Mouse (Mus musculus) liver, postnatal 0 days (tissue): ENCODE data around the gene Cyp4f17. TPM values are rescaled to one million over a fixed set of nuclear protein-coding genes. Genes with fewer than 3 reads are reported as not detected.

Source experiments
- ATAC-seq: fragments of 200-750 bp; cut with Nextera tagmentation; 2 replicates; pipeline ENCODE4 v1.8.0; 2017; ENCODE audit warnings: mild to moderate bottlenecking, moderate library complexity
- DNase-seq: peaks from one replicate; pipeline ENCODE4 v3.0.0-alpha.2; 2016
- H3K27ac ChIP-seq: fragments of 300-500 bp; sonication (generic); 2 replicates; pipeline ENCODE4 v1.5.1; 2014; ENCODE audit warnings: antibody characterized with exemption, moderate library complexity, mild to moderate bottlenecking, low read depth
- H3K27me3 ChIP-seq: fragments of 300-500 bp; sonication (generic); 2 replicates; pipeline ENCODE4 v1.6.1; 2014; ENCODE audit warnings: low read length, control low read depth, mixed read lengths; ENCODE audit not compliant: insufficient read depth
- H3K36me3 ChIP-seq: fragments of 300-500 bp; sonication (generic); replicated peaks from 2 replicates; pipeline ENCODE4 v1.6.1; 2014; ENCODE audit warnings: mild to moderate bottlenecking, control low read depth, low read length, moderate library complexity, mixed read lengths; ENCODE audit not compliant: insufficient read depth
- H3K4me1 ChIP-seq: fragments of 300-500 bp; sonication (generic); 2 replicates; pipeline ENCODE4 v1.6.1; 2014; ENCODE audit warnings: antibody characterized with exemption, mild to moderate bottlenecking, control low read depth; ENCODE audit not compliant: insufficient read depth
- H3K4me2 ChIP-seq: fragments of 300-500 bp; sonication (generic); 2 replicates; pipeline ENCODE4 v1.6.1; 2014; ENCODE audit warnings: low read depth, mild to moderate bottlenecking, low read length, moderate library complexity, mixed read lengths
- H3K4me3 ChIP-seq: fragments of 300-500 bp; sonication (generic); 2 replicates; pipeline ENCODE4 v1.5.1; 2014; ENCODE audit warnings: low read depth, low read length
- H3K9ac ChIP-seq: fragments of 300-500 bp; sonication (generic); replicated peaks from 2 replicates; pipeline ENCODE4 v1.6.1; 2014; ENCODE audit warnings: mild to moderate bottlenecking, moderate library complexity
- H3K9me3 ChIP-seq: fragments of 300-500 bp; sonication (generic); 2 replicates; pipeline ENCODE4 v1.6.1; 2016; ENCODE audit warnings: mild to moderate bottlenecking, control low read depth, low read length, mixed read lengths
- CTCF ChIP-seq: sonication (generic); IDR thresholded peaks from 2 replicates; pipeline ENCODE4 v1.5.1; 2016; ENCODE audit warnings: antibody characterized with exemption, low read depth
- EP300 ChIP-seq: IDR thresholded peaks from 2 replicates; pipeline ENCODE4 v1.6.1; 2016; ENCODE audit warnings: antibody characterized with exemption, low read depth, mild to moderate bottlenecking
- WGBS: fragments of 180-500 bp; shearing (Covaris S2); extraction: QIAGEN DNeasy Blood & Tissue Kit; methylation state at CpG from one replicate; pipeline ENCODE4 v1.1.7; 2014; ENCODE audit not compliant: insufficient replicate concordance; 5-methylcytosine and 5-hydroxymethylcytosine counted together
- polyA plus RNA-seq: library from polyadenylated mRNA; unstranded; fragments of >200 nt; fragmentation: Nextera tagmentation; extraction: Ambion mirVana; gene quantifications from 2 replicates; pipeline ENCODE4 v1.2.1, GENCODE M21; 2015

Cyp4f17 gene
- polyA plus RNA-seq, 1 experiment from 2014 or later: 2.7 TPM

- Histone ChIP-seq H3K4me2 (no peak overlapping the region), H3K36me3 (no peaks in the 10 kb centered on the region), H3K9ac (no peak overlapping the region), H3K27me3 (no peaks in the 10 kb centered on the region), H3K9me3 (no peaks in the 10 kb centered on the region), H3K27ac (0 out of 2 replicates have a peak overlapping the region, but pooled peaks have one; percentile 52), H3K4me1 (peaks cover 6% of the 10 kb centered on the region; the same call in 1 of the 2 replicates), H3K4me3 (no peak overlapping the region)
- 72% methylated on average over 3 of the region's 3 CpGs for WGBS
- no peak for DNase-seq
- no peak for TF ChIP-seq EP300
- no peak for TF ChIP-seq CTCF
- ATAC-seq: no peak
Observed at GRCm38 (mm10) chr17:32501051-32501450, 4.8 kb upstream of the Cyp4f17 start.

- Histone ChIP-seq H3K9ac (no peak overlapping the region), H3K27me3 (no peaks in the 10 kb centered on the region), H3K27ac (peak overlapping the region; percentile 34), H3K4me2 (no peak overlapping the region), H3K9me3 (no peaks in the 10 kb centered on the region), H3K36me3 (no peaks in the 10 kb centered on the region), H3K4me1 (peaks cover 6% of the 10 kb centered on the region), H3K4me3 (no peak overlapping the region)
- WGBS: 63% methylated on average over 2 of the region's 2 CpGs
- DNase-seq (peak; percentile 22), ATAC-seq (peak; percentile 50)
- TF ChIP-seq CTCF (no peak), EP300 (no peak)
Observed at GRCm38 (mm10) chr17:32503111-32503510, 2.7 kb upstream of the Cyp4f17 start.

- ATAC-seq (peak; percentile 38), DNase-seq (peak; percentile 18)
- TF ChIP-seq EP300 (no peak), CTCF (no peak)
- Histone ChIP-seq H3K4me1 (peaks cover 6% of the 10 kb centered on the region), H3K27ac (peak overlapping the region; percentile 83), H3K4me2 (peak overlapping the region; percentile 84), H3K27me3 (no peaks in the 10 kb centered on the region), H3K9ac (peak overlapping the region; percentile 59), H3K36me3 (0 out of 2 replicates have a peak, but pooled peaks cover 2% of the 10 kb centered on the region), H3K9me3 (no peaks in the 10 kb centered on the region), H3K4me3 (peak overlapping the region; percentile 54)
- WGBS: 60% methylated on average over 9 of the region's 9 CpGs
Observed at GRCm38 (mm10) chr17:32506729-32507245, 937 bp downstream of the Cyp4f17 start.

GRCm38 (mm10) chr17:32516126-32516525 lies 10.3 kb downstream of the Cyp4f17 start:
- TF ChIP-seq CTCF (no peak), EP300 (no peak)
- 68% methylated on average over 5 of the region's 5 CpGs for WGBS
- DNase-seq: no peak
- Histone ChIP-seq H3K27me3 (no peaks in the 10 kb centered on the region), H3K27ac (no peak overlapping the region), H3K4me3 (no peak overlapping the region), H3K4me1 (no peaks in the 10 kb centered on the region), H3K9me3 (no peaks in the 10 kb centered on the region), H3K9ac (no peak overlapping the region), H3K4me2 (no peak overlapping the region), H3K36me3 (no peaks in the 10 kb centered on the region)
- ATAC-seq: no peak

GRCm38 (mm10) chr17:32521981-32522380 lies 16.1 kb downstream of the Cyp4f17 start:
- no peak for DNase-seq
- no peak for TF ChIP-seq EP300
- TF ChIP-seq CTCF: no peak
- H3K36me3 ChIP-seq: 0 out of 2 replicates have a peak, but pooled peaks cover 6% of the 10 kb centered on the region
- H3K9me3 ChIP-seq: no peaks in the 10 kb centered on the region
- no peak overlapping the region for H3K4me2 ChIP-seq
- no peak for ATAC-seq
- H3K4me3 ChIP-seq: no peak overlapping the region
- no peaks in the 10 kb centered on the region for H3K27me3 ChIP-seq
- WGBS: 85% methylated on average over 5 of the region's 5 CpGs
- no peak overlapping the region for H3K9ac ChIP-seq
- H3K27ac ChIP-seq: no peak overlapping the region
- H3K4me1 ChIP-seq: no peaks in the 10 kb centered on the region

GRCm38 (mm10) chr17:32522386-32522785 lies 16.5 kb downstream of the Cyp4f17 start:
- Histone ChIP-seq H3K36me3 (0 out of 2 replicates have a peak, but pooled peaks cover 6% of the 10 kb centered on the region), H3K27me3 (no peaks in the 10 kb centered on the region), H3K4me1 (no peaks in the 10 kb centered on the region), H3K9ac (no peak overlapping the region), H3K4me2 (no peak overlapping the region), H3K27ac (no peak overlapping the region), H3K4me3 (no peak overlapping the region), H3K9me3 (no peaks in the 10 kb centered on the region)
- ATAC-seq: no peak
- no peak for TF ChIP-seq EP300
- TF ChIP-seq CTCF: no peak
- DNase-seq: no peak
- WGBS: 68% methylated on average over 4 of the region's 4 CpGs
